Mouse (Mus musculus) brain, embryonic 18.5 days (tissue): ENCODE measurements at regions not wholly inside any gene's neighbourhood (a gene's known extent, or its start where the extent isn't known, plus 50 kb on each side); places are given as distances from the start of the nearest gene placed in this dataset.

Experiments used
- DNase-seq: peaks from one replicate; pipeline ENCODE4 v3.0.0-alpha.2; 2012; ENCODE audit warnings: low read depth, low spot score

DNA sequence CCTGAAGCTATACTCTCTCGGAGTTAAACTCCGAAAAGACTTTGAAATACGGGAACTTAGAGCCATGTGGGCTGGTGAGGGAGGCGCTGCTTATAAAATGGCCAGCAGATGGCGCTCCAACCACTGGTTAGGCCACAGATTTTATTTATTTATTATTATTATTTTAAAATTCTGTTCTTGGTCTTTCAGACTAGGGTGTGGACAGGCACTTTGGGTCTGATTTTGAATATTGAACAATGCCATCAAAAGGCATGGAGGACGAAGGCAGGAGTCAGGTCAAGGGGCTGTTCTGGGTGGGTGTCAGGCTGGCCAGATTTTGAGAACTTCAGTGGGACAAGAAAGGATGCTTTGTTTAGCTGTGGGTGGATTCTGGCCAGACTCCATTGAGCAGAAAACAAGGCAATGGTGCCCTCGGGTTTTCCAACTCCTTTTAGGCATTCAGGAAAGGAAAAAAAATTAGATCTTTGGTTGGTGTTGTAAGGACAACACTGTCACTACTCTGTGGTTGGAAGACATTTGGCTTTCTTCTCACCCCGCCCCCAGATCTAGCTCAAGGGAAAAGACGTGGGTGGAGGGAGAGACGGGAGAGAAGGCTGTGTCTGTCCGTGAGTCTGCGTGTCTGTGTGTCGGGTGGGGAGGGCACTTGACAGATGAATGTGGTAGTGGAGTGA lies 319.5 kb downstream of the Med13l start:
- no peak for DNase-seq

DNA sequence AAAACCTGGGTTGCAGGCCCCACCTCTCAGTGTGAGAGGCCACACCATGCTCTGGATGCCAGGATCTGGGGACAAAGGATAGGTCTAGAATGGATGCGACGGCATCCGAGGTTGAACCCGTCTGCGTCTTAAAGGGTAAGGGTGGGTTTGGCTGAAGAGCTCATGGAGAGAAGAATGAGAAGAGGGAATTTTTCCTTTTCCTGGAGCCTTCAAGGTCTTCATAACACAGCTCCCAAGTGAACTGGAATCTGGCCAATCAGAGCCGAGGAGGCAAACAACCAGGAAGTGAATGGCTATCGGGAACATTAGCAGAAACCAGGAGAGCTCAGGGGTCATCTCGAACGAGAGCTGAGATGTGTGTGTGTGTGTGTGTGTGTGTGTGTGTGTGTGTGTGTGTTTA lies 320.1 kb downstream of the Med13l start:
- DNase-seq, result no peak

DNA sequence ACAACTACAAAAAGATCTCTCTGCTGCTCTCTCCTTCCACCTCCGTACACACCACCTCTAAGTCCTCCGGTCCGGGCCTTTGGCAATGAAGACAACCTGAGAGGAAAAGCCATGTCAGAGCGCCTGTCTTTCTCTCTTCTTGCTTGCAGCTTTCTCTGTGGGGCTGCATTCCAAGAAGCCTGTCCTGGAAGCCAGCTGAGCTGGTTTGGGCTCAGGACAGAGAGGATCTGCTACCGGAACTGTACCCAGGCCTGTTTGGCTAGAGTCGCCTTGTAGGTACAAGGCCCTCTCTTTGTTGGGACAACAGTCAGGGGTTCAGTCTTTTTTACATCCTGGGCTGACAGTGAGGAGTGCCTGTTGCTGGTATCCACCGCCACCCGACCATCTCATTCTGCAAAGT lies 321.4 kb downstream of the Med13l start:
- DNase-seq, result no peak

DNA sequence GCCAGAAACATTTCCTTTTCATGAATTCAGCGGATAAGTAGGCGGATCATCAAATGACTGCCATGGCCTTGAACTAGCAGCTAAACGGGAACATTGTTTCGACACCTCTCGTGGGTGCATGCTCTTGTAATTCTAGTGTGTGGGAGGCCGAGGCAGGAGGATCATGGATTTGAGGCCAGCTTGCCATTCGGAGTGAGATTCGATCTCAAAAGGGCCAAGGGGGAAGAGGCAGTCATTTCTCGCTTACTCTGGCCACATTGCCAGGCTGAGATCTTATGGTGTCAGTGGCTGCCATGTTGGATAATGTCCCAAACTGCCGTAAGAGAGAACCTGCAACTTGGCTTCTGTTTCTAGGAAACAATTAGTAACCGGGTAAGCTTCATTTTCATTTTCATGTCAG lies 327.7 kb downstream of the Med13l start:
- DNase-seq, result no peak

DNA sequence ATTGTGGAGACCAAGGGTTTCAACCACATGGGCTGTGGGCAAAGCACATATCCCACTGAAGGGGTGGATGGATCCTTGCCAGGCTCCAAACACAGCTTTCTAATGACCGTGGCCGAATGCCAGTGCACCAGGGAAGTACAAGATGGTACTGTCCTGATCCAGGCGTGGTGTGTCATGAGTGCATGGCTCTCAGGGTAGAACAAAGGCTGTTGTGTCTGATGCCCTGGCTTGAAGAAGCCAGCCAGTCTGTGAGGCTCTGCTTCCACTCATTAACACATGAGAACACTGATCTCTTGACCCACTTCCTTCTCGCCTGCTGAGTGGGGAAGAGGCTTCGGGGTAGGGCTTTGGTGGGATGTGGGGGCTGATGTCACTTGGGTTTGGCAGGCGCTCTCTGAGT lies 330.7 kb downstream of the Med13l start:
- DNase-seq, result no peak

DNA sequence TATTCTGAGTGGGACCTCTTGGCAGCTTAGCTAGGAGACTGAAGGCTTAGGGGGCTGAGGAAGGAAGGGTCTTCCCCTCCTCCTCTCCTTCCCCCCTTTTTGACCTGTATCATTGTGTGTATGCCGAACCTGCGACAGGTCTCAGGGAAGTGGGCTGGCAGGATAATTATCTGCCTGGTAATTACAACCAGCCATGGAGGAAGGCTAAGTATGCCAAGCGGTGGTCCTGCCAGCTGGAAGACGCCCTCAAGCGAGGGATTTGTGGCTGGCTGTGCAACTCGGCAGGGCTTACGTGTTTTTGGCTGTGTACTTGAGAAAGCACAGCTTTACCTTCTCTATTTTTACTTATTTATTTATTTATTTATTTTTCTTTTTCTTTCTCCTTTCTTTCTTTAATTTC lies 347.7 kb downstream of the Med13l start:
- no peak for DNase-seq

DNA sequence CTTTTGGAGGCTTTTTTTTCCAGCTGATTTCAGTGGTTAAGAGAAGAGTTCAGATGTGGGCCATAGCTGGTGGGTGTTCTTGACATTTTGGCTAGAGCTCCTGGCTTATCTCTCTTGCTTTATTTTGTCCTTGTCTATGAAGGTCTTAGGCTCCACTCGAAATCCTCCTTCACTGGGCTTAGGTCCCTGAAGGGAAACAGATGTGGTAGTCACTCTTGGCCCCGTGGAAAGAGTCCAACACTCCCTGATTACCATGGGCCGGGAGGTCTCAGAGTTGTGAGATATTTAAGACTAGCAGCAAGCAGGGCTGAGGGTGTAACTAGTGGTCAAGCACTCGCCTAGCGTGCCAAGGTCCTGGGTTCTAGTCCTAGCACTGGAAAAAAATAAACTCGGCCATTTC lies 349.3 kb downstream of the Med13l start:
- DNase-seq, result no peak

DNA sequence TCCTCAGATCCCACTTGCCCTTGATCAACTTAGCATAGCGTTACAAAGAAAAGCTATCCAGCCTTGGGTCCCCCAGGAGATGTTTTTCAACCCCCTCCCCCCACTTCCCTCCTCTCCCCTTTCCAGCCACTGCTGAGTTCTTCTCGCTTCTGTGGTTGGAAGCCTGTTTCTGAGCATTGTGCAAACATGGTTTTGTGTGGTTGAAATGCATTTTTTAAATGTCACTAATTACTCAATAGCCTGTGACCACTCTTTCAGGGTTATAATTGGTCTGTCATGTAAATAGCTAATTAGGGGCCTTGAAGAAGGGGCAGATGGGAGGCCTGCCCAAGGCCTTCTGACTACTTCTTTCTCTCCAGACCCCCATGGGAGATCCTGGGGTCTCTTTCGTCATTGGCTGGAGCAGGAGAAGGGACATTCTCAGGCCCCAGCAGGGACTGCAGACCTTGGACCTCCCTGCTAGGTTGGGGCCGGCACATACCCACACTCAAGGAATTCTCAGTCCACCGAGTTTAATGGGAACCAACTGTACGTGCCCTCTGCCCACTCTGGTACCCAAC lies 353.8 kb downstream of the Med13l start:
- DNase-seq, result no peak

DNA sequence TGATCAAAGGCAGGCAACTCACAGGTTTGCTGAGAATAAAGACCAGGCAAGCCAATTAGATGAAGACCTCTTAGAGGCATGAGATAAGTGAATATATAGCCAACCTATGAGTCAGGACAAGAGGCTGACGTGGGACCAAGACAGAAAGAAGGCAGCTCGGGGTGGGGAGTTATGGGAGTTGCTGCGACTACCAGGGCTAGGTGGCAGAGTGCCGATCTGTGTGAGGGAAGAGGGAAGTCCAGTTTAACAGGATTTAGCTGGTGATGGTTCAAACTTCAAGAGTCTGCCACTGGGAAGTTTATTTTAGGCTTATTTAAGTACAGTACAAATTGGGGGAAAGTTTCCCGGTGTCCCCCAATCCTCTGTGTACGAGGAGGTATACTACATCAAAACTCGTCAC lies 362.9 kb downstream of the Med13l start:
- DNase-seq, result no peak

DNA sequence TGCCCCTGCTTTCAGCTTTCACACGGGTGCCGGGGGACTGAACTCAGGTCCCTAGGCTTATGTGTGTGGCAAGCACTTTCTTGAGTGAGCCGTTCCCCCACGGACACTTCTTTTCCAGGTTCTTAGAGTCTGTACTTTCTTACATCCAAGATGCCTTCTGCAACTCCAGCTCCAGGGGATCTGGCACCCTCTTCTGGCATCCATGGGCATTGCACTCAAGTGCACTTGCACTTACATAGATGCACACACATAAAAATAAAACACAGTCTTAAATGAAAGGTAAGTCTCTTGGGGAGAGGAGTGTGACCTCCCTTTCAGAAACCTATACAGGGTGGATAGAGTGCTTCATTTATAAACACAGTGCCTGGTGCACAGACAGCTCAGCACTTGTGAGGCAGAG lies 368.6 kb downstream of the Med13l start:
- no peak for DNase-seq

DNA sequence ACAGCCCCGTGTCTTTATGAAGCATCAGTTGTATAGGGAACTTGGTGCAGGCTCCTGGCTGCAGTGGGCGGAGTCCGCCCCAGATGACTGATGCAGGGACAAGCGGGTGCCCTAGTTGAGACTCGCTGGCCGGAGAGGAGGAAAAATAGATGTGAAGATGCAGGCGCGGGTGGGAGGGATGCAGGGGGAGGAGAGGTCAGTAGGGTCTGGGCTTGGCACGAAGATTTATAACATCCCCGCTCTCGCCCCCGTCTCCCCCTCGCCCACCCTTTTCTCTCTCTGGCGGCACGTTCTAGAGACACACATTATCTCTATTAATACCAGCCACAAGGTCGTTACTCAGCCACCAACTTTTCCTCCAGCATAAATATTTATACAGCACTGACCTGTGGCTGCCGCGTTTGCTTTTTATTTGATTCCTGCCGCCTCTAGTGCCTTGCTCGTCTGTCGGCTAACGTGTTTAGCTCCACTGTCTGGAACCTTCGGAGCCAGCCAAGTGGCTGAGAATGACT lies 369.6 kb downstream of the Med13l start:
- DNase-seq, result no peak

DNA sequence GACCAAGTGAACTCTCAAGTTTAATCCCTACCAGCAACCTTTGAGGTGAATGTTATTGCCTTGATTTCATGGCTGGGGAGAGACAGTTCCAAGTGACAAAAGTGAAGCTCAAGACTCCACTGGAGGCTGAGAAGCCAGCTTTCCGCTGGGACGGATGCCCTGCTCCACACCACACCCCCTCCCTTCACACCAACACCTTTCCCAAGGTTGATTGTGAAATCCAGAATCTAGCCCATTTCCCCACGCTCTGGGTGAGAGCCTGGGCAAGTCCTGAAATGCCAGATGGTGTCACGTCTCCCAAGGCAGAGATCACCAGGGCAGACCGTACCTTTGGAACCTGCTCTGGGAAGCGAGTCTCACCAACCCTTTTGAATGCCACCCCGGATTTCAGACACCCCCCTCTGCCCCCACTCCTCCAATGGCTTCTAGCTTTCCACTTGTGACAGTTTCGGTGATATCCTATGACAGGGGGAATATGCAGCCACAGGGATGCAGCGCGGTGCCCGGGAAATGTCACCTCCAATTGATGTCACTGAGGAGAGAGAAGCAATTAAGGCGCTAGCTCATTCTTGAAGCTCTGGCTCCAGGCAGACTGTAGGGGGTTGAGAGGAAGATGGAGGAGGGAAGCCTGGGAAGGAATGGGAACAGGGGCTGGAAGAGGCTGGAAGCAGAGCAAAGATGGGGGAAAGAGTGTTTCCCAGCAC lies 379.0 kb downstream of the Med13l start:
- no peak for DNase-seq

DNA sequence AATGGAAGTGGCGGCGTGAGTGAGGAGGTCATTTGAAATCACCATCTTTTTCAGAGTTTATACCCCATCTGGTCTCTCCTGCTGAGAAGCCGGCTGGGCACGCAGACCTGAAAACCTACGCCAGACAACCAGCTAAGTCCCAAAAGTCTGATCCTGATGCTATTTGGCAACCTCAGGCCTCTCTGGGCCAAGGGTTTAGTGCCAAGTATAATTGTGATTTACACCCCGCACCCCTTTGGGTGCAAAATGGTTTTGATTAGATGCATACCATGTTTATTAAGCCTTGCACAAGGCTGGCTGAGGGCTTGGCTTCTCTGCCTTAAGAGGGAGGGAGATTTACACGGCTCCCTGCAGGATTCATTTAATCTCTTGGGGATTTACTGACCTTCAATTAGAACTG lies 383.8 kb downstream of the Med13l start:
- no peak for DNase-seq

DNA sequence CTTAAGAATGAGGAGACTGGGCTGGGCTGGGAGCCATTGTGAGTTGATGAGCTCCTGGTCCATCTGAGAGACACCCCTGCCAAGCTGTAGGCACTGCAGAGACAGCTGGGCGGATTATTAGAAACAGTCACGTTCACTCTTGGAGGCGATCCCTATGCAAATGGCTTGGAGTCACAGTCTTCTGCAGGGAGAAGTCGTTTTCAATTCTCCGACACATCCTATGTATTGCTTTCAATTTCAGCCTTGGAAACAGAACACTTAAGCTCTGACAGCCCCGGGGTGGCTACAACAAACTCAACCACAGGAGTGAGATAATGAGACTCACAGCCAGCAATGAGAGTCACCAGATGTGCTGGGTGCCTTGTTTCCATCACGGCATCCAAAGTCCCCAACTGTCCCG lies 385.6 kb downstream of the Med13l start:
- DNase-seq, result no peak

DNA sequence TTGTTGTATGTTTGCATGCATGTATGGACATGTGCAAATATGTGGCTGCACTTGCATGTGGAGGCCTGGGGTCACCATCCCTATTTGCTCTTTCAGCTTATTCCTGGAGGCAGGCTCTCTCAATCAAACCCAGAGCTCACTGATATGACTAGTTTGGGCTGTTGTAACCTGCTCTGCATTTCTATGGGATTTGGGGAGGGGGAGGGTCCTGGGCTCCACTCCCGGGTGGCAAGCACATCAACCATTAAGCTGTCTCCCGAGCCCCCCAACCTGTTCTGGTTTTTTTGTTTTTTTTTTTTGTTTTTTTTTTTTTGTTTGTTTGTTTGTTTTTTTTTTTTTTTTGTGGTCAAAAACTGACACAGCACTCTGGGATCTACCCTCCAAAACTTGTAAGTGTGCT lies 386.5 kb downstream of the Med13l start:
- DNase-seq, result no peak

DNA sequence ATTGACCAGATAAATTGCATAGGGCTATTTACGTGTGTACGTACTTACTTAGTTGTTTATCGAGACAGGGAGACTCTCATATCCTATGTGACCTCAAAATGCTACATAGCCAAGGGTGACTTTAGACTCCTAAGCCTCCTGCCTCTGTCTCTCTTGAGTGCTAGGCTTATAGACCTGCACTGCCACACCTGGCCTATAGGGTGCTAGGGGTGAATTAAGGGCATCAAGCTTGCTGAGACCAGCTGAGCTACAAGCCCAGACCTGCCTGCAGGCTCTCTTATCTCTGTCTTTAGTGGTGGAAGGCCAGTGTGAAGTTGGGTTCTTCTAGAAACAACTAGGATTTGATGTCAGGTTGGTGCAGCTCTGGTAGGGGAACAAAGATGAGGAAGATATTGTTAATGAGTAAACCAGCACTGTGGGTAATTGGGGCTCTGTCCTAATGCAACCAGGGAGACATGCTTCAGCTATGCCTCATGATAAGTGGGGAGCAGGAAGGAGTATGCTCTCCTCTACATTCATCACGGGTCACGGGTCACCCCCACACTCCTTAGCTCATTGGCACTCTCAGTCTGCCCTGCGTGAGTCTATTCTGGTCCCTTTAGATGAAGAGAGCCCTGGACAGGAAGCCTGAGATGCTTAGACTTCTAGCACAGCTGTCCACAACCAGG lies 387.8 kb downstream of the Med13l start:
- no peak for DNase-seq

DNA sequence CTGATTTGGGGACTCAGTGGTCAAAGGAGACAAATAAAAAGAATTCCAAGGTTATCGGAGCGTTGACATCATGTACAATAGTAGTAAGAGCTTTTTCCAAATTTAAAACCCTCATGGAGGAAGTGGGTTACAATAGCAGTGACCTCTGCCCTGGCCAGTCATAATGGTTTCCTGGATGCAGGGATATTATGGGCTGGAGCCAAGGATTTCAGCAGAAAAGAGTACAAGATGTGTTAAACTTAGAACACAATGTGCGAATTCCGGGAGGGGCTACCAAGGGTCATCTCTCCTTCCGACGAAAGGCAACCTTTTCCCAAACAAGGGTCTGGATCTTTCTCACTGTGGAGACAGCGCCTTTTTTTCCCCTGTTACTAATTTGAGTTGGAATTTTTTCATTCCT lies 390.6 kb downstream of the Med13l start:
- no peak for DNase-seq

DNA sequence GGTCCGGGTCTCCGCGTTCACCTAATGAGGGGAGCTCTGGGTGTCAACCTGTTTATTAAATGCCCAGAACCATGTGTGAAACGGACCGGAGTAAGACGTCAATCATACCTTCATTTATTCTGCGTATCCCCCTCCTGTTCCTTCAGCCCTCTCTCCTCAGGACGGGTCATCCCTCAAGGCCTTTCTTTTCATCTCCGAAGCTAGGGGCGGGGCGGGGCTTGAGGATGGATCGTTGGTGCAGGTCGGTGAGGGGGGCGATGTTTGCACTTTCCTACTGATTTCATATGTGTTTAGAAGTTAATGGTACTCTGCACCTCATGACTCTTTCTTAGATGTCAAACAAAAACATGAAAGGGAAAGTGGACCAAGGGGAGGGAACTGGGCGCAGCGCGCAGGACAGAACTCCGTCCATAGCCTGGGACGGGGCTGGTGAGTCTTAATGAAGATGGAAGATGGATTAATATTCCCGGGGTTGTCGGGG lies 400.1 kb downstream of the Med13l start:
- DNase-seq, result no peak

DNA sequence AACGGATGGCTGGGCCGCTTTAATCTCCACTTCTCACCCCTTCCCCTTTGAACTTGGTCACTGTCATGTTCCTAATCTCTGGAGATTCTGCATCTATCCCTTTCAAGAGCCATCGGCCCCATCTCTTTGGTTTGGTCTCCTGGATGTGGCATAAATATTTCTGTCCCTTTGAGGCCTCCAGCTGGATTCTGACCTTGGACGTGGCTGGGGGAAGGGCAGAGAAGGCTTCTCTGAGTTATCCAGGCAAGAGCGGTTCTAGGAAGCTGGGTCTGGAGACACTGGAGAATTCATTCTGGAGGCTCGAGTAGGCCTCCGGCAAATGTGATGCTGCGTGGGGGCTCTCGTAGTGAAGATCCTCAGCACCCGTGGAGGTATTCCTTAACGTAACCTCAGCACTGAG lies 400.6 kb downstream of the Med13l start:
- no peak for DNase-seq

DNA sequence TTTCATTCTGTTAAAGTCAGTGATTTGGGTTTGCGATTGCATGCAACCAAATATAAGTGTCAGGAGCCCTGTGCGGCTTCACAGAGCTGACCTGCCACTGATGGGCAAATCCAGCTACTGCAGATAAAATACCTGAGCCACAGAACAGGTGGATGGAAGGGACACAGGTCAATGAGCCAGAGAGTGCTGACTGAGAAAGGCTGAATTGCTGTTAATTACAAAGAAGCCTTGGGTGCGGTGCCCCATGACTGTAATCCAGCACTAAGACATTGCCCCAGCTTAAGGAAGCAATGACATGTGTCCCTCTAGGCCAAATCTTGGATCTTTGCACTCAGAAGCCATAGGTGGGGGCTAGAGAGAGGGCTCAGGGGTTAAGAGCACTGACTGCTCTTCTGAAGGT lies 401.7 kb downstream of the Med13l start:
- DNase-seq, result no peak

DNA sequence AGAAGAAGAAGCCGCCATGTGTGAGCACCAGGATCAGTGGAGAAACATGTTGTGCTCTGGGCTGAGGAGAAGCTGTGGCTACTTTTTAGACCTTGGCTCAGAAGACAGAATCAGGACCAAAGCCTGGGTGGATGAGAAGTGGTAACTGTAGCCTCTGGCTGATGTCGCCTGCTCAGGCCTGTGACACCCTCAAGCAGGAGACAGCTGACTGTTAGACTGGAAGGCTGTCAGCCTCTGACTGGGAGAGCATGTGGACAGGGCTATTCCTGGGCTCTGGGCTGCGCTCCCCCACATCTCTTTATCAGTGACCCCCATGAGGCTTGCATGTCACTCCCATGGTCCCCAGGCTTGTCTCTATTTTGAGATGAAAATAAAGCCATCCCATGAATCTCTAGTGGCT lies 402.5 kb downstream of the Med13l start:
- no peak for DNase-seq

DNA sequence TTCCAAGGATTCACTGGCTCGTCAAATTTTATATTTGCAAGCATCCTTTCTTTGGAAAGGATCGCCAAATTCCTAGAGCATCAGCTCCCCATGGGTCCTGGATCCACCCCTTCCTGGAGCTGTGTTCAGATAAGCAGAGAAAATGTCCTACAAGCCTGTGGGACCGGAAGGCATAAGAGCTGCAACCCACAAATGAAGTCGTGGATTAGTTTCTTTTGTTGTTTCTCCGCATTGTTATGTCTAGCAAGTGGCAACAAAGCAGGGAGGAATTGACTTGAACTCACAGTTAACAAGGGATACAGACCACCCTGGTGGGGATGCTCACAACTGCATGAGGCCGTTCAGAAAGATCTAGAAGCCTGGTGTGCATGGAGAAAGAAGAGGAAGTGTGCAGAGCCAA lies 406.4 kb downstream of the Med13l start:
- DNase-seq, result no peak

DNA sequence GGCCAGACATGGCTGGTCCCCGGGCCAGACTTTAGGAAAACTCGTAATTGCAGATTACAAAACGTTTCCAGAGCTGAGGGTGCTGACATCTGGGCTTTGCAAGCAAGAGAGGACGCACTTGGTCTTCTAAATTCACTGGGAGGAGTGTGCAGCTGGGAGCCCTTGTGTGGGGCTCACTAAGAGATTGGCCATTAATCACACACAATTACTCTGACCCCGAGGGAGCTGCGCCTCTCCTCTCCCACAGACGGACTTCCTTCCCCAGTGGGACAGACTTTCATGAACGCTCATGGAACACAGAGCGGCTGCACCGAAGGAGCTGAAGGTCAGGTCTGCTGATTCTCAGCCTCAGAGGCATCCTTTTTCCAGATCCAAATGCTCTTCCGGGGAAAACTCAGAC lies 407.2 kb downstream of the Med13l start:
- no peak for DNase-seq
